Mouse (Mus musculus) brain, embryonic 18.5 days (tissue): ENCODE measurements around the gene Vmn2r15.

Experiments
- DNase-seq: peaks from one replicate; pipeline ENCODE4 v3.0.0-alpha.2; 2012; ENCODE audit warnings: low read depth, low spot score

The Vmn2r15 gene

DNA sequence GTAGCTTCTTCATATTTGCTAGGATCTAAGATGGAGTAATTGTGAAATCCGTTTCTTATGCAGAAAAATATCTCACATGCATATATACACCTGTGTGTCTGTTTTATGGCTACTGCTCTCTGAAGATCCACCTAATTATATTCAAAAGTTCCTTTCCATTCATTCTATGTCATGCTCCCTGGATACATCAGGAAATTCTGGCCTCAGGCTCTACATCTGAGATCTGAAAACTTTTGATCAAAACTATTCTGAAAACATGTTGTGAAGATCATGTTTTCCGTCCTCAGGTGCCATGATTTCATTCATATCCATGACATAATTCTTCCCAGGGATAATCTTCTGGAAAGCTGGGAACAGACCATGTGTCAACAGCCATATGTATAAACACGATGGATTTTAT is at the start of gene Vmn2r15:
Vmn2r15 (minus strand) TSS at position 101 of the 400 bp plus-strand sequence.
- DNase-seq, result no peak

DNA sequence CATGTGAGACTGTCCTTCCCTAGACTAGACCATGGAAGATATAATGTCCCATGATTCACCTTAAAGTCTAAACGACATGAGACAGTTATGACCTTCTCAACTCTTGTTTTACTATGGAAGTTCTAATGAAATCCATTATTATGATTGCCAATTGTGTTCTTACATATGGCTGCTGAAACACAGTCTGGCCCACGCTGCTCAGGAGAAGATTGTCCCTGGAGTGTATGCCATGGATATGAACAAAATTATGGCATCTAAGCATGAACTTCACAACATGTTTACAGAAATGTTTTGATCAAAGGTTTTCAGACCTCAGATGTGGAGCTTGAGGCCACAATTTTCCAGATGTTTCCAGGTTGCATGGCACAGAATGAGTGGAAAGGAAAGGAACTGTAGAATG is 32.4 kb upstream of the Vmn2r15 start, which contains the start of gene Vmn2r16:
Vmn2r16 (plus strand) TSS at position 301 of the 400 bp plus-strand sequence.
- DNase-seq, result no peak

DNA sequence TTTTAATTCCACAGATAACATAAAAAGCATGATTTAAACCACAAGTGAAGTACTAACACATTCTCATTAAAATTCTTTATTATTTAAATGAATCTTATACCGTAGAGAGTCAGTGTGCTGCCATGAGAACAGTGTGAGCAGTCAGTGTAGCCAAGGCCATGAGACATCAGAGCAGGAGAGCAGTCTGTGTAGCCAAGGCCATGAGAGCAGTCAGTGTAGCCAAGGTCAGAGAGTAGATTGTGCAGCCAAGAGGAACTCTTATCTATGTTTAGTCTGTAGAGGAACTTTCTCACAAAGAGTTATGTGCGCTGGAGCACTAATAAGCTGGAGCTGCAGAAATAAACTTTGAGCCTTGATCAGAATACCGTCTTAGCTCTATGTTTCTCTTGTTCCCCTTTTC is 2.8 kb downstream of the Vmn2r15 start:
- DNase-seq, result no peak
